Comparison of ENCODE assay signal across 9 mouse cellular contexts in genomic region chr6:125090341-125091085, GRCm38 (mm10). TPM values are rescaled to one million over a fixed set of nuclear protein-coding genes. Genes with fewer than 3 reads are reported as not detected.
A peak's percentile ranks its signal among the peaks of the same experiment; 100 is the strongest.
DNase-seq lines count a peak whose midpoint lies in the region; ATAC-seq and TF ChIP-seq lines count a peak whose summit lies in the region.
"Had no signal": no experiment of that assay in that cellular context is flagged by ENCODE, and none has a peak within 500 bp of the region (broad histone marks: within the 10 kb centered on the region; RNA-seq: fewer than 3 reads in every experiment).

No protein-coding gene starts in this region.

- H3K27me3 ChIP-seq in kidney, embryonic 16.5 days (ENCODE audit: insufficient read depth, low read length), result no peaks in the 10 kb centered on the region
- no peaks in the 10 kb centered on the region for H3K27me3 ChIP-seq in hindbrain, embryonic 16.5 days (replicated peaks; ENCODE audit: control insufficient read depth, insufficient read depth, low read length)
- no peaks in the 10 kb centered on the region for H3K27me3 ChIP-seq in midbrain, postnatal 0 days (ENCODE audit: insufficient read depth, low read length)

- ATAC-seq in kidney, embryonic 16.5 days (ENCODE audit: low FRiP score, low TSS enrichment), result no peak
- peak; percentile 3; the same call in 1 of the 2 replicates for ATAC-seq in hindbrain, embryonic 16.5 days
- ATAC-seq in midbrain, postnatal 0 days (ENCODE audit: low FRiP score), result no peak

- WGBS in kidney, embryonic 16.5 days, result 48% methylated on average over 10 of the region's 10 CpGs
- WGBS in hindbrain, embryonic 16.5 days, result 47% methylated on average over 10 of the region's 10 CpGs
- WGBS in midbrain, postnatal 0 days, result 46% methylated on average over 10 of the region's 10 CpGs

- DNase-seq in kidney, adult 8-10 months, result no peak
- DNase-seq in midbrain, postnatal 0 days (ENCODE audit: low spot score), result no peak
- DNase-seq in gastrocnemius, postnatal 14 days, result no peak
- DNase-seq in thymus, adult 18-20 months, result no peak
- no peak for DNase-seq in cerebellum, adult 9-11 months

- no peak for TF ChIP-seq POLR2A in cortical plate, adult 2 months (IDR thresholded peaks at IDR 0.05; ENCODE audit: extremely low read depth, insufficient read depth, low read length)

- H3K4me2 ChIP-seq in kidney, embryonic 16.5 days (replicated peaks; ENCODE audit: low read depth, low read length), result peak overlapping the region; percentile 56
- H3K4me2 ChIP-seq in hindbrain, embryonic 16.5 days (ENCODE audit: low read length), result peak overlapping the region; percentile 60
- H3K4me2 ChIP-seq in midbrain, postnatal 0 days (ENCODE audit: low read depth, low read length, poor library complexity, severe bottlenecking), result 0 out of 2 replicates have a peak overlapping the region, but pooled peaks have one; percentile 43

- H3K36me3 ChIP-seq in kidney, embryonic 16.5 days (ENCODE audit: insufficient read depth, low read length), result no peaks in the 10 kb centered on the region
- no peaks in the 10 kb centered on the region for H3K36me3 ChIP-seq in hindbrain, embryonic 16.5 days (ENCODE audit: control insufficient read depth, insufficient read depth, low read length)
- H3K36me3 ChIP-seq in midbrain, postnatal 0 days (ENCODE audit: insufficient read depth, low read length), result no peaks in the 10 kb centered on the region

- peak overlapping the region; percentile 99 for H3K27ac ChIP-seq in kidney, embryonic 16.5 days (ENCODE audit: low read length)
- peak overlapping the region; percentile 22 for H3K27ac ChIP-seq in cortical plate, adult 2 months (ENCODE audit: insufficient read depth, low read length)
- H3K27ac ChIP-seq in hindbrain, embryonic 16.5 days (ENCODE audit: low read depth, low read length), result peak overlapping the region; percentile 95
- peak overlapping the region; percentile 89 for H3K27ac ChIP-seq in midbrain, postnatal 0 days (ENCODE audit: low read depth, low read length)

- H3K4me1 ChIP-seq in kidney, embryonic 16.5 days (ENCODE audit: insufficient read depth, low read length), result peaks cover 33% of the 10 kb centered on the region
- peaks cover 9% of the 10 kb centered on the region for H3K4me1 ChIP-seq in cortical plate, adult 2 months (ENCODE audit: control insufficient read depth, insufficient read depth, low read length)
- peaks cover 24% of the 10 kb centered on the region for H3K4me1 ChIP-seq in hindbrain, embryonic 16.5 days (ENCODE audit: control insufficient read depth, insufficient read depth, low read depth, low read length)
- peaks cover 16% of the 10 kb centered on the region for H3K4me1 ChIP-seq in midbrain, postnatal 0 days (ENCODE audit: insufficient read depth, low read length)

- intact Hi-C loops in gastrocnemius, postnatal 14 days (cut with DNase I; ENCODE audit: low total_unique reads), result no loop called here

- peak overlapping the region; percentile 6; the same call in 1 of the 2 replicates for H3K4me3 ChIP-seq in kidney, embryonic 16.5 days (ENCODE audit: low read length)
- no peak overlapping the region for H3K4me3 ChIP-seq in cortical plate, adult 2 months (ENCODE audit: insufficient read depth, low read length)
- no peak overlapping the region for H3K4me3 ChIP-seq in hindbrain, embryonic 16.5 days (ENCODE audit: low read length)
- H3K4me3 ChIP-seq in midbrain, postnatal 0 days (ENCODE audit: low read depth, low read length), result no peak overlapping the region

- no peak for TF ChIP-seq CTCF in cortical plate, adult 2 months (IDR thresholded peaks at IDR 0.05; ENCODE audit: extremely low read depth, insufficient read depth, low read length)
- no peak for TF ChIP-seq CTCF in midbrain, postnatal 0 days (IDR thresholded peaks at IDR 0.05)

- no peaks in the 10 kb centered on the region for H3K9me3 ChIP-seq in kidney, embryonic 16.5 days (ENCODE audit: low read length)
- H3K9me3 ChIP-seq in hindbrain, embryonic 16.5 days (ENCODE audit: control insufficient read depth, low read length), result no peaks in the 10 kb centered on the region
- no peaks in the 10 kb centered on the region for H3K9me3 ChIP-seq in midbrain, postnatal 0 days (ENCODE audit: low read length)

- H3K9ac ChIP-seq in kidney, embryonic 16.5 days (replicated peaks; ENCODE audit: low read length), result peak overlapping the region; percentile 58
- H3K9ac ChIP-seq in hindbrain, embryonic 16.5 days (ENCODE audit: low read depth, low read length), result peak overlapping the region; percentile 60; the same call in 1 of the 2 replicates
- no peak overlapping the region for H3K9ac ChIP-seq in midbrain, postnatal 0 days (replicated peaks; ENCODE audit: low read length, poor library complexity, severe bottlenecking)

RNA-seq across cellular contexts. Expression of gene Chd4, which starts 5.3 kb away (rescaled TPM):
- 72.0 and 80.4 TPM in 2 replicates for polyA plus RNA-seq in kidney, embryonic 16.5 days (2015; fragmentation: Nextera tagmentation; extraction: Ambion mirVana)
- polyA plus RNA-seq in cortical plate, adult 2 months (2012; rRNA removed), result 79.0 and 80.7 TPM in 2 replicates
- 66.6 and 68.4 TPM in 2 replicates for polyA plus RNA-seq in hindbrain, embryonic 16.5 days (2015; fragmentation: Nextera tagmentation; extraction: Ambion mirVana)
- 117 and 133 TPM in 2 replicates for total RNA-seq in midbrain, postnatal 0 days (2014; rRNA removed)
- 72.9 and 89.1 TPM in 2 replicates for polyA plus RNA-seq in midbrain, postnatal 0 days (2015; fragmentation: Nextera tagmentation; extraction: Ambion mirVana)
- total RNA-seq in gastrocnemius, postnatal 14 days (2021), result 10 to 100 TPM; 75.1 to 84.3 TPM

RNA-seq across cellular contexts. Expression of gene Lpar5, which starts 22.8 kb away (rescaled TPM):
- 0.30 and 0.60 TPM in 2 replicates for polyA plus RNA-seq in kidney, embryonic 16.5 days (2015; fragmentation: Nextera tagmentation; extraction: Ambion mirVana)
- 1.0 and 1.3 TPM in 2 replicates for polyA plus RNA-seq in cortical plate, adult 2 months (2012; rRNA removed)
- 0.36 and 0.85 TPM in 2 replicates for polyA plus RNA-seq in hindbrain, embryonic 16.5 days (2015; fragmentation: Nextera tagmentation; extraction: Ambion mirVana)
- 0.90 and 1.7 TPM in 2 replicates for total RNA-seq in midbrain, postnatal 0 days (2014; rRNA removed)
- polyA plus RNA-seq in midbrain, postnatal 0 days (2015; fragmentation: Nextera tagmentation; extraction: Ambion mirVana), result 0.52 and 0.71 TPM in 2 replicates
- under 1 TPM in 1 of 2 experiments, not detected in 1; 0.24 TPM for total RNA-seq in gastrocnemius, postnatal 14 days (2021)
- total RNA-seq: gastrocnemius, postnatal 36 days had no signal

RNA-seq across cellular contexts. Expression of gene Acrbp, which starts 41.0 kb away (rescaled TPM):
- polyA plus RNA-seq in kidney, embryonic 16.5 days (2015; fragmentation: Nextera tagmentation; extraction: Ambion mirVana), result 16.3 and 20.4 TPM in 2 replicates
- polyA plus RNA-seq in cortical plate, adult 2 months (2012; rRNA removed), result 17.3 and 19.4 TPM in 2 replicates
- polyA plus RNA-seq in hindbrain, embryonic 16.5 days (2015; fragmentation: Nextera tagmentation; extraction: Ambion mirVana), result 18.2 and 20.9 TPM in 2 replicates
- total RNA-seq in midbrain, postnatal 0 days (2014; rRNA removed), result 6.9 and 12.6 TPM in 2 replicates
- polyA plus RNA-seq in midbrain, postnatal 0 days (2015; fragmentation: Nextera tagmentation; extraction: Ambion mirVana), result 7.2 and 7.8 TPM in 2 replicates
- total RNA-seq in gastrocnemius, postnatal 14 days (2021), result 1 to 10 TPM; 1.4 to 2.5 TPM

RNA-seq across cellular contexts. Expression of gene Nop2, which starts 41.2 kb away (rescaled TPM):
- 68.6 and 69.3 TPM in 2 replicates for polyA plus RNA-seq in kidney, embryonic 16.5 days (2015; fragmentation: Nextera tagmentation; extraction: Ambion mirVana)
- polyA plus RNA-seq in cortical plate, adult 2 months (2012; rRNA removed), result 20.0 and 21.5 TPM in 2 replicates
- 48.6 and 50.7 TPM in 2 replicates for polyA plus RNA-seq in hindbrain, embryonic 16.5 days (2015; fragmentation: Nextera tagmentation; extraction: Ambion mirVana)
- 34.5 and 45.8 TPM in 2 replicates for total RNA-seq in midbrain, postnatal 0 days (2014; rRNA removed)
- polyA plus RNA-seq in midbrain, postnatal 0 days (2015; fragmentation: Nextera tagmentation; extraction: Ambion mirVana), result 41.4 and 42.6 TPM in 2 replicates
- total RNA-seq in gastrocnemius, postnatal 14 days (2021), result 10 to 100 TPM; 16.0 to 20.4 TPM

RNA-seq across cellular contexts. Expression of gene Ing4, which starts 51.0 kb away (rescaled TPM):
- polyA plus RNA-seq in kidney, embryonic 16.5 days (2015; fragmentation: Nextera tagmentation; extraction: Ambion mirVana), result 152 and 158 TPM in 2 replicates
- polyA plus RNA-seq in cortical plate, adult 2 months (2012; rRNA removed), result 69.7 and 78.6 TPM in 2 replicates
- polyA plus RNA-seq in hindbrain, embryonic 16.5 days (2015; fragmentation: Nextera tagmentation; extraction: Ambion mirVana), result 133 and 137 TPM in 2 replicates
- 60.4 and 69.8 TPM in 2 replicates for total RNA-seq in midbrain, postnatal 0 days (2014; rRNA removed)
- polyA plus RNA-seq in midbrain, postnatal 0 days (2015; fragmentation: Nextera tagmentation; extraction: Ambion mirVana), result 97.8 and 104 TPM in 2 replicates
- total RNA-seq in gastrocnemius, postnatal 14 days (2021), result 10 to 100 TPM; 29.6 TPM

Comparison
In these comparisons a context has a peak if more than half of its experiments do, and no peak if none do; other contexts are left out.
1. H3K27ac ChIP-seq: peak in every context shown above with its lines; median percentile 99 in kidney, embryonic 16.5 days; 95 in hindbrain, embryonic 16.5 days; 89 in midbrain, postnatal 0 days; 22 in cortical plate, adult 2 months.